Mouse (Mus musculus) intestine, embryonic 15.5 days (tissue): ENCODE measurements around the gene Kat14. TPM values are rescaled to one million over a fixed set of nuclear protein-coding genes. Genes with fewer than 3 reads are reported as not detected.

Experiments
- ATAC-seq: fragments of 200-750 bp; cut with Nextera tagmentation; 2 replicates; pipeline ENCODE4 v1.8.0; 2017; ENCODE audit warnings: moderate TSS enrichment, moderate library complexity
- H3K27ac ChIP-seq: fragments of 300-500 bp; sonication (generic); 2 replicates; pipeline ENCODE4 v1.5.1; 2015; ENCODE audit warnings: mild to moderate bottlenecking, inconsistent platforms
- H3K27me3 ChIP-seq: fragments of 300-500 bp; sonication (generic); replicated peaks from 2 replicates; pipeline ENCODE4 v1.6.1; 2015; ENCODE audit warnings: inconsistent platforms
- H3K36me3 ChIP-seq: fragments of 300-500 bp; sonication (generic); 2 replicates; pipeline ENCODE4 v1.6.1; 2015; ENCODE audit warnings: inconsistent platforms
- H3K4me1 ChIP-seq: fragments of 300-500 bp; sonication (generic); replicated peaks from 2 replicates; pipeline ENCODE4 v1.6.1; 2015; ENCODE audit warnings: inconsistent platforms
- H3K4me2 ChIP-seq: fragments of 300-500 bp; sonication (generic); replicated peaks from 2 replicates; pipeline ENCODE4 v1.6.1; 2015; ENCODE audit warnings: mild to moderate bottlenecking, inconsistent platforms
- H3K4me3 ChIP-seq: fragments of 300-500 bp; sonication (generic); replicated peaks from 2 replicates; pipeline ENCODE4 v1.5.1; 2015; ENCODE audit warnings: inconsistent platforms
- H3K9ac ChIP-seq: fragments of 300-500 bp; sonication (generic); 2 replicates; pipeline ENCODE4 v1.6.1; 2015; ENCODE audit warnings: inconsistent platforms
- H3K9me3 ChIP-seq: fragments of 300-500 bp; sonication (generic); 2 replicates; pipeline ENCODE4 v1.6.1; 2016; ENCODE audit warnings: inconsistent platforms
- WGBS: fragments of 180-500 bp; shearing (Covaris S2); methylation state at CpG from one replicate; pipeline ENCODE4 v1.1.7; 2015; 5-methylcytosine and 5-hydroxymethylcytosine counted together
- polyA plus RNA-seq: library from polyadenylated mRNA; unstranded; fragments of >200 nt; fragmentation: Nextera tagmentation; extraction: Ambion mirVana; gene quantifications from 2 replicates; pipeline ENCODE4 v1.2.1, GENCODE M21; 2015

Kat14 gene
- polyA plus RNA-seq = 41.1 and 46.9 TPM in 2 replicates

GRCm38 (mm10) chr2:144368400-144369019 lies at the start of gene Kat14, which contains the start of gene Pet117:
Gene Kat14, plus strand, starts transcription at chr2:144368983.
Gene Pet117, plus strand, starts transcription at chr2:144368996.
- ATAC-seq = peak; percentile 97
- H3K27ac ChIP-seq = peak within 1 kb of the TSS; percentile 94
- WGBS = 5% methylated on average over 38 of the region's 38 CpGs
- peak within 1 kb of the TSS; percentile 78 for H3K9ac ChIP-seq
- H3K4me3 ChIP-seq = peak within 1 kb of the TSS; percentile 67
- no peaks in the 10 kb centered on the region for H3K27me3 ChIP-seq
- peak within 1 kb of the TSS; percentile 60 for H3K4me2 ChIP-seq
- 0 out of 2 replicates have a peak, but pooled peaks cover 3% of the 10 kb centered on the region for H3K4me1 ChIP-seq
- H3K36me3 ChIP-seq = peaks cover 3% of the 10 kb centered on the region; the same call in 1 of the 2 replicates
- no peaks in the 10 kb centered on the region for H3K9me3 ChIP-seq

GRCm38 (mm10) chr2:144324218-144324617 lies 44.6 kb upstream of the Kat14 start:
- H3K36me3 ChIP-seq = no peaks in the 10 kb centered on the region
- H3K27me3 ChIP-seq = 0 out of 2 replicates have a peak, but pooled peaks cover 7% of the 10 kb centered on the region
- H3K4me3 ChIP-seq = no peak overlapping the region
- H3K27ac ChIP-seq = no peak overlapping the region
- 65% methylated on average over 3 of the region's 3 CpGs for WGBS
- no peak for ATAC-seq
- H3K9me3 ChIP-seq = no peaks in the 10 kb centered on the region
- no peak overlapping the region for H3K4me2 ChIP-seq
- no peak overlapping the region for H3K9ac ChIP-seq
- H3K4me1 ChIP-seq = no peaks in the 10 kb centered on the region

GRCm38 (mm10) chr2:144329451-144329850 lies 39.3 kb upstream of the Kat14 start:
- Histone ChIP-seq H3K27ac (no peak overlapping the region), H3K27me3 (peaks cover 45% of the 10 kb centered on the region), H3K4me3 (no peak overlapping the region), H3K4me2 (peak overlapping the region; percentile 97; the same call in 1 of the 2 replicates), H3K9ac (no peak overlapping the region), H3K9me3 (no peaks in the 10 kb centered on the region), H3K4me1 (peaks cover 31% of the 10 kb centered on the region), H3K36me3 (no peaks in the 10 kb centered on the region)
- 4% methylated on average over 10 of the region's 10 CpGs for WGBS
- ATAC-seq = no peak

GRCm38 (mm10) chr2:144329937-144330336 lies 38.8 kb upstream of the Kat14 start:
- no peak for ATAC-seq
- no peak overlapping the region for H3K9ac ChIP-seq
- H3K9me3 ChIP-seq = no peaks in the 10 kb centered on the region
- H3K27me3 ChIP-seq = peaks cover 45% of the 10 kb centered on the region
- no peak overlapping the region; the same call in 1 of the 2 replicates for H3K4me3 ChIP-seq
- WGBS = 5% methylated on average over 10 of the region's 10 CpGs
- peak overlapping the region; percentile 97 for H3K4me2 ChIP-seq
- no peak overlapping the region for H3K27ac ChIP-seq
- peaks cover 31% of the 10 kb centered on the region for H3K4me1 ChIP-seq
- no peaks in the 10 kb centered on the region for H3K36me3 ChIP-seq

- Histone ChIP-seq H3K9me3 (no peaks in the 10 kb centered on the region), H3K9ac (peak overlapping the region; percentile 45), H3K36me3 (no peaks in the 10 kb centered on the region), H3K4me3 (peak overlapping the region; percentile 49), H3K4me1 (peaks cover 31% of the 10 kb centered on the region), H3K27me3 (peaks cover 45% of the 10 kb centered on the region), H3K27ac (no peak overlapping the region), H3K4me2 (peak overlapping the region; percentile 97)
- peak; percentile 75 for ATAC-seq
- 2% methylated on average over 41 of the region's 41 CpGs for WGBS
Measured at GRCm38 (mm10) chr2:144330352-144330959, 38.3 kb upstream of the Kat14 start.

GRCm38 (mm10) chr2:144330960-144331371 lies 37.8 kb upstream of the Kat14 start:
- peak overlapping the region; percentile 45 for H3K9ac ChIP-seq
- H3K36me3 ChIP-seq = no peaks in the 10 kb centered on the region
- peak overlapping the region; percentile 97 for H3K4me2 ChIP-seq
- H3K27me3 ChIP-seq = peaks cover 45% of the 10 kb centered on the region
- H3K4me3 ChIP-seq = peak overlapping the region; percentile 49
- 0% methylated on average over 43 of the region's 50 CpGs for WGBS
- no peaks in the 10 kb centered on the region for H3K9me3 ChIP-seq
- ATAC-seq = peak; percentile 57
- peaks cover 31% of the 10 kb centered on the region for H3K4me1 ChIP-seq
- no peak overlapping the region for H3K27ac ChIP-seq

GRCm38 (mm10) chr2:144331401-144332302 lies 37.1 kb upstream of the Kat14 start, which contains the start of gene Ovol2:
Gene Ovol2, minus strand, starts transcription at chr2:144332146.
- Histone ChIP-seq H3K4me1 (peaks cover 31% of the 10 kb centered on the region), H3K4me2 (peak within 1 kb of the TSS; percentile 97), H3K27me3 (peaks cover 45% of the 10 kb centered on the region), H3K27ac (no peak within 1 kb of the TSS), H3K4me3 (peak within 1 kb of the TSS; percentile 49), H3K9me3 (no peaks in the 10 kb centered on the region), H3K36me3 (no peaks in the 10 kb centered on the region), H3K9ac (peak within 1 kb of the TSS; percentile 45)
- ATAC-seq = peak; percentile 73
- under 1% methylated on average over 62 of the region's 62 CpGs for WGBS

- Histone ChIP-seq H3K9ac (no peak overlapping the region), H3K27ac (no peak overlapping the region), H3K4me1 (peaks cover 31% of the 10 kb centered on the region), H3K36me3 (no peaks in the 10 kb centered on the region), H3K27me3 (peaks cover 45% of the 10 kb centered on the region), H3K4me2 (peak overlapping the region; percentile 97), H3K4me3 (peak overlapping the region; percentile 27), H3K9me3 (no peaks in the 10 kb centered on the region)
- ATAC-seq = no peak
- WGBS = 8% methylated on average over 9 of the region's 9 CpGs
Measured at GRCm38 (mm10) chr2:144332486-144332885, 36.3 kb upstream of the Kat14 start.

GRCm38 (mm10) chr2:144333138-144333842 lies 35.5 kb upstream of the Kat14 start:
- 9% methylated on average over 28 of the region's 28 CpGs for WGBS
- peaks cover 42% of the 10 kb centered on the region for H3K27me3 ChIP-seq
- H3K4me1 ChIP-seq = peaks cover 31% of the 10 kb centered on the region
- H3K36me3 ChIP-seq = no peaks in the 10 kb centered on the region
- H3K4me3 ChIP-seq = peak overlapping the region; percentile 27
- ATAC-seq = 0 out of 2 replicates have a peak, but pooled peaks have one; percentile 6
- H3K27ac ChIP-seq = no peak overlapping the region
- H3K9me3 ChIP-seq = no peaks in the 10 kb centered on the region
- H3K4me2 ChIP-seq = peak overlapping the region; percentile 97
- H3K9ac ChIP-seq = no peak overlapping the region

GRCm38 (mm10) chr2:144337230-144337629 lies 31.6 kb upstream of the Kat14 start:
- Histone ChIP-seq H3K4me1 (peaks cover 10% of the 10 kb centered on the region), H3K27me3 (peaks cover 12% of the 10 kb centered on the region), H3K27ac (no peak overlapping the region), H3K9ac (no peak overlapping the region), H3K36me3 (no peaks in the 10 kb centered on the region), H3K4me2 (no peak overlapping the region), H3K9me3 (no peaks in the 10 kb centered on the region), H3K4me3 (no peak overlapping the region)
- 52% methylated on average over 3 of the region's 3 CpGs for WGBS
- ATAC-seq = no peak

GRCm38 (mm10) chr2:144337701-144338100 lies 31.1 kb upstream of the Kat14 start:
- H3K4me3 ChIP-seq = no peak overlapping the region
- H3K9ac ChIP-seq = no peak overlapping the region
- H3K9me3 ChIP-seq = no peaks in the 10 kb centered on the region
- H3K36me3 ChIP-seq = no peaks in the 10 kb centered on the region
- ATAC-seq = no peak
- no peak overlapping the region for H3K27ac ChIP-seq
- no peak overlapping the region for H3K4me2 ChIP-seq
- WGBS = 61% methylated on average over 8 of the region's 8 CpGs
- peaks cover 6% of the 10 kb centered on the region for H3K4me1 ChIP-seq
- peaks cover 8% of the 10 kb centered on the region for H3K27me3 ChIP-seq
